Mouse (Mus musculus) liver, adult 2 months (tissue): ENCODE data around the gene Nr4a1. TPM values are rescaled to one million over a fixed set of nuclear protein-coding genes. Genes with fewer than 3 reads are reported as not detected.

Experiments
- DNase-seq: peaks from one replicate; pipeline ENCODE4 v3.0.0-alpha.2; 2011; ENCODE audit warnings: low read depth, low spot score; ENCODE audit errors: extremely low read depth
- H3K27ac ChIP-seq: fragments of 200-500 bp; replicated peaks from 2 replicates; pipeline ENCODE4 v1.5.1; 2012; ENCODE audit warnings: low read depth, mild to moderate bottlenecking, control low read depth, inconsistent platforms, low read length; ENCODE audit not compliant: insufficient read depth
- H3K27me3 ChIP-seq: fragments of 200-500 bp; 2 replicates; pipeline ENCODE4 v1.6.1; 2012; ENCODE audit warnings: mild to moderate bottlenecking, moderate library complexity, low read length, inconsistent platforms; ENCODE audit not compliant: control insufficient read depth, insufficient read depth
- H3K36me3 ChIP-seq: fragments of 200-500 bp; 2 replicates; pipeline ENCODE4 v1.6.1; 2012; ENCODE audit warnings: low read length, inconsistent platforms; ENCODE audit not compliant: control insufficient read depth, insufficient read depth
- H3K4me1 ChIP-seq: fragments of 200-500 bp; 2 replicates; pipeline ENCODE4 v1.6.1; 2011; ENCODE audit warnings: low read length; ENCODE audit not compliant: control insufficient read depth, insufficient read depth
- H3K4me3 ChIP-seq: fragments of 200-500 bp; 2 replicates; pipeline ENCODE4 v1.5.1; 2011; ENCODE audit warnings: low read depth, mild to moderate bottlenecking, control low read depth, low read length, moderate library complexity; ENCODE audit not compliant: insufficient read depth
- H3K79me2 ChIP-seq: fragments of 200-500 bp; 2 replicates; pipeline ENCODE4 v1.6.1; 2012; ENCODE audit warnings: inconsistent platforms, mild to moderate bottlenecking, low read length, moderate library complexity; ENCODE audit not compliant: control insufficient read depth, insufficient read depth
- H3K9ac ChIP-seq: fragments of 200-500 bp; 2 replicates; pipeline ENCODE4 v1.6.1; 2012; ENCODE audit warnings: low read depth, mild to moderate bottlenecking, control low read depth, inconsistent platforms, low read length
- CTCF ChIP-seq: fragments of 200-500 bp; IDR thresholded peaks from 2 replicates; pipeline ENCODE4 v1.5.1; 2011; ENCODE audit warnings: low read depth, low read length, control low read depth
- POLR2A ChIP-seq: fragments of 200-500 bp; IDR thresholded peaks from 2 replicates; pipeline ENCODE4 v1.6.1; 2011; ENCODE audit warnings: low read length, control low read depth; ENCODE audit not compliant: insufficient read depth; ENCODE audit errors: extremely low read depth
- WGBS: fragments of 180-500 bp; shearing (Covaris S2); methylation state at CpG from one replicate; pipeline ENCODE4 v1.1.7; 2018; 5-methylcytosine and 5-hydroxymethylcytosine counted together
- polyA plus RNA-seq: library from polyadenylated mRNA; depleted of rRNA; stranded (reverse); fragments of >200 nt; gene quantifications from 2 replicates; pipeline ENCODE4 v1.2.3, GENCODE M21; 2012
- total RNA-seq: library from RNA; depleted of rRNA; stranded (reverse); fragments of >200 nt; gene quantifications from 2 replicates; pipeline ENCODE4 v1.2.3, GENCODE M21; 2014

Nr4a1 gene
- total and polyA plus RNA-seq, 2 experiments: 0.18 to 0.89 TPM

DNA sequence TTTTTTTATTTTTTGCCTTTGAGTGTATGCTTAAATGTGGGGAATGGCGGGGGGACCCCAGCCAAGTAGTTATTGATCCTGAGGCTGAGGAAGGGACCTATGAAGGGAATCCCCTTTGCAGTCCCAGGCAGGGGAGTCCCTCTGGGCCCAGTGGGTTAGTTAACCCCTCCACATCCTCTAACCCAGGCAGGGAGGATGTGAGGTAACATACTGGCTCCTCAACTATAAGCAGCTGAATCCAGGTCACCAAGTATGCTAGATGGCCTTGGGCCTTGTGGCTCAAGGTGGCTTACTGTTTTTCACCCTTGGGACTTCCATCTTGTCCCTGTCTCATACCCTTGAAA is 6.9 kb upstream of the Nr4a1 start:
- WGBS: 54% methylated on average over 1 of the region's 1 CpGs
- no peak for DNase-seq
- H3K9ac ChIP-seq: no peak overlapping the region

DNA sequence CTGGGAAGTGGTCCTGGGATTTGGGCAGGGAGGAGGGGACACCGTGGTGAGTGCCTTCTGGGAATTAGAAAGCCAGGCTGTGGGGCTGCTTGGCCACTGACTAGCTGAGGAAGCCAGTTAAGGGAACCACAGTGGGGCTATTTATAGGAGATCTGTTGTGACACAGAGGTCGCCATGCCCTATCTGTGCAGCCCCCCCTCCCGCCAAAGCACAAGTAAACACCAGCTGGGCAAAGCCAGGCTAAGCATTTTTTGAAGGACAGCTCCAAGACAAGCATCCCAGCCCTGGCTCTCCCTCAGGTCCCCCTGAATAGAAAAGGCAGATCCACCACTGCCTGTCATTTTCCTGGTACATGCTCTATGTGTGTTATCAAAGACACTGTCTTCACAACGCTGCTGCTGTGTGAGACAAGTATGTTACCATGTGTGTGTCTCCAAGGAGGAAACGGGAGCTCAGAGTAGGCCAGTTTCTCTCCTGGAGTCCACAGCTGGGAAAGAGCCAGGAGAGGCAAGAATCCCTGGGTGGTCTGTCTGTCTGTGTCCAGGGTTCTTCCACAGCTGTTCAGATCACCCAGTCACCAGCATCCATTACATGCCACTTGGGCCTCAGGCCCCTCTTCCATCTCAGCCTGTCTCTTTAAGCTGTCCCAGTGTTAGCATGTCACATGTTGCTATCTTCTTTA is 5.9 kb upstream of the Nr4a1 start:
- TF ChIP-seq POLR2A: no peak
- no peak for TF ChIP-seq CTCF
- H3K27ac ChIP-seq: no peak overlapping the region

More for the DNA sequence above, 6.9 kb upstream of the Nr4a1 start:
- Histone ChIP-seq H3K36me3 (no peaks in the 10 kb centered on the region), H3K27ac (peak overlapping the region; percentile 95), H3K79me2 (no peaks in the 10 kb centered on the region), H3K4me3 (no peak overlapping the region), H3K4me1 (peaks cover 8% of the 10 kb centered on the region), H3K27me3 (no peaks in the 10 kb centered on the region)
- TF ChIP-seq CTCF: no peak
- TF ChIP-seq POLR2A: no peak

DNA sequence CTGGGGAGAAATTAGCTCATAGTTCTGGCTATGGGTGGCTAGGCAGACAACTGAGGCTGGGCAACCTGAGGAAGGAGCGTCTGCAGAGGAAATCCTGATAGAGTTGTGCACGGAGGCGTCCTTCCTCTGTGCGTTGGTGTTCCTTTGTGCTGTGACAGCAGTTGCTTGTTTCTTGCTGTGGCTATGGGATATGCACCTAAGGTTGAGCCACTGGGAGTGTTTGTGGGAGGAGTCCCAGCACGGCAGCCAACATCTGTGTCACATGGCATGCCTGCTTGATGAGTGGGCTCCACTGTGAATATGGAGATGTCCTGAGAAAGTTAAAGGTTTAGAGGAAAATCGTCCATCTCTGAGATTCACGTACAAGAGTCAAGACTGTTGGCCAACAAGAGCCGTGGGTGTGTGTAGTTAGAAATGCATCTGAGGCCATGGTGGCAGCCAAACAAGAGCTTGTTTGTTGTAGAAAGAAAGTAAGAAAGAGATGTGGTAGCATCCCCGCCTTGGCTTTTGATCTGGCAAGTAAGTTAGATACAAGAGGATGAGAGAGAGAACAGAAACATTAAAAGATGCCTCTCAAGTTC is 3.8 kb upstream of the Nr4a1 start:
- 82% methylated on average over 9 of the region's 9 CpGs for WGBS
- H3K79me2 ChIP-seq: no peaks in the 10 kb centered on the region
- no peak for TF ChIP-seq CTCF
- no peak for TF ChIP-seq POLR2A

More for the DNA sequence above, 5.9 kb upstream of the Nr4a1 start:
- Histone ChIP-seq H3K79me2 (no peaks in the 10 kb centered on the region), H3K27me3 (no peaks in the 10 kb centered on the region), H3K9ac (no peak overlapping the region), H3K4me3 (no peak overlapping the region), H3K4me1 (peaks cover 8% of the 10 kb centered on the region), H3K36me3 (no peaks in the 10 kb centered on the region)
- DNase-seq: no peak
- WGBS: 77% methylated on average over 5 of the region's 5 CpGs

DNA sequence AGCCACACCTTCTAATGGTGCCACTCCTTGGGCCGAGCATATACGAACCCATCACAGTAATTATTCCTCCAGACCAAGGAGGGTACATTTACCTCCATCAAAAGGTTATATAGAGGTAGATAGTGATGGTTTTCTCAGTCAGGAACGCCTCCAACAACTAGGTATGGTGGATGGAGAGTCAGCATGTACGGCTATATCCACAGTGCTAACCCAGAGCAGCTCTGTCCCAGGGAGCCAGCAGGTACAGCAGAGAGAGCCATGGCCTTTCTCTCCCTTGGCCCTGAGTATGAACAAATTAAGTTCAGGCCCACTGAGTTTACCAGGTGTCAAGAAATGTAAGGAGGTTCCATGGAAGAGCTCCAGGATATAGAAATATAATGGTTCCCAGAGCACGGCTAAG is 2.1 kb upstream of the Nr4a1 start:
- no peak overlapping the region for H3K9ac ChIP-seq
- 94% methylated on average over 5 of the region's 5 CpGs for WGBS
- H3K4me1 ChIP-seq: peaks cover 9% of the 10 kb centered on the region
- H3K27ac ChIP-seq: no peak overlapping the region
- H3K27me3 ChIP-seq: no peaks in the 10 kb centered on the region
- DNase-seq: no peak
- no peaks in the 10 kb centered on the region for H3K79me2 ChIP-seq
- no peaks in the 10 kb centered on the region for H3K36me3 ChIP-seq
- TF ChIP-seq POLR2A (no peak), CTCF (no peak)
- H3K4me3 ChIP-seq: no peak overlapping the region

More for the DNA sequence above, 3.8 kb upstream of the Nr4a1 start:
- Histone ChIP-seq H3K9ac (no peak overlapping the region), H3K27ac (no peak overlapping the region), H3K4me1 (peaks cover 11% of the 10 kb centered on the region), H3K4me3 (no peak overlapping the region), H3K36me3 (no peaks in the 10 kb centered on the region), H3K27me3 (no peaks in the 10 kb centered on the region)
- no peak for DNase-seq

DNA sequence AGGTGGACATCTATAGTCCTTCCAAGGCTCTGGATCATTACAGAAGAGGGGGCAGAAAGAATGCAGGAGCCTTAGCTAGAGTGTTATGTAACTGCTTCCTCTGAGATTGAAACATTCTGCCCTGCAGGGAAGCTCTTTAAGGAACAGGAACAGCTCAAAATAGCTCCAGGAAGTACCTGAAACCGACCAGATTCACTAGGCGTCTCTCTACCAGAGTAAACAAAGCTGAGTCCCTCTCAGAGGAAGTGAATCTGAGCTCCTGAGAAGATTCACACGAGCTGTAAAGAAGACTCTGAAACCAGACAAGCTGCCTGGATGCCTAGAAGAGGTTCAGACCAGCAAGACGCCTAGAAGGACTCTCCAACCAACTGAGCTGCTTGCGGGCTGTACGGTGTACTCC is 1.5 kb upstream of the Nr4a1 start:
- Histone ChIP-seq H3K79me2 (no peaks in the 10 kb centered on the region), H3K27ac (no peak overlapping the region), H3K4me1 (peaks cover 5% of the 10 kb centered on the region), H3K4me3 (no peak overlapping the region), H3K9ac (no peak overlapping the region), H3K36me3 (no peaks in the 10 kb centered on the region), H3K27me3 (no peaks in the 10 kb centered on the region)
- WGBS: 82% methylated on average over 6 of the region's 6 CpGs
- DNase-seq: peak; percentile 40
- TF ChIP-seq POLR2A: no peak
- TF ChIP-seq CTCF: no peak

DNA sequence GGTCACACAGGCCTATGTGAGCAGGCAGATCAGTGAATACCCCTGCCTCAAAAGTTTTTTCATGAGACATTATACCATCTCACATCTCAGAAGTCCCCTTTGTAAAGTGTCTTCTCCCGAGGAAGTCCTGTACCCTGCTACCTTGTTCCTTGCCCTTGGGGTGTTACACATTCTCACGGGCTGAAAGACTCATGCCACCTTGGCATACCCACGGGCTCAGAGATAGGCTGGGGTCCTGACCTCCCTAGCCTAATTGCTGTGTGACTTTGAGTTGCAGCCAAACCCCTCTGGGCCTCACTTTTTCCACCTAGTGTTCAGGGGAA is 545 bp upstream of the Nr4a1 start:
- no peaks in the 10 kb centered on the region for H3K27me3 ChIP-seq

More for the DNA sequence above, 545 bp upstream of the Nr4a1 start:
- H3K36me3 ChIP-seq: no peaks in the 10 kb centered on the region
- no peaks in the 10 kb centered on the region for H3K79me2 ChIP-seq
- peak overlapping the region; percentile 72 for H3K4me3 ChIP-seq
- no peak overlapping the region for H3K27ac ChIP-seq
- DNase-seq: no peak
- WGBS: 45% methylated on average over 3 of the region's 3 CpGs
- no peak for TF ChIP-seq POLR2A
- no peak for TF ChIP-seq CTCF
- H3K9ac ChIP-seq: peak overlapping the region; percentile 52; the same call in 1 of the 2 replicates
- H3K4me1 ChIP-seq: peaks cover 2% of the 10 kb centered on the region
